Mouse (Mus musculus) heart, adult 10 weeks (tissue): ENCODE data around the gene Olfr338. TPM values are rescaled to one million over a fixed set of nuclear protein-coding genes. Genes with fewer than 3 reads are reported as not detected.

ENCODE experiments used
- polyA plus RNA-seq: library from polyadenylated mRNA; stranded (reverse); fragments of 350-450 nt; fragmentation: Illumina TruSeq; extraction: RNeasy Lipid Tissue Mini Kit (QIAGEN cat#74804); gene quantifications from one replicate; pipeline ENCODE4 v1.2.3, GENCODE M21; 2014; ENCODE audit warnings: low read depth, low replicate concordance

Gene Olfr338
- not detected for polyA plus RNA-seq

GRCm38 (mm10) chr2:36373219-36373618, at the start of gene Olfr338:
TSS of gene Olfr338 (plus strand) at chr2:36373519.

GRCm38 (mm10) chr2:36418647-36419046, 45.3 kb downstream of the Olfr338 start, which contains the start of gene Olfr339:
TSS of gene Olfr339 (plus strand) at chr2:36418947.

Other genes with a start within 250 kb of the Olfr338 start
- gene Mrrf, start 237.1 kb upstream of the Olfr338 start, polyA plus RNA-seq, result 38.4 TPM
- gene Rbm18, start 236.7 kb upstream of the Olfr338 start, polyA plus RNA-seq, result 35.5 TPM
- gene Ptgs1, start 143.1 kb upstream of the Olfr338 start, polyA plus RNA-seq, result 12.8 TPM
- gene Olfr339, start 45.4 kb downstream of the Olfr338 start, polyA plus RNA-seq, result not detected
- not detected for gene Olfr340, start 79.1 kb downstream of the Olfr338 start, polyA plus RNA-seq
- not detected for gene Olfr341, start 108.9 kb downstream of the Olfr338 start, polyA plus RNA-seq
- gene Olfr342, start 151.5 kb downstream of the Olfr338 start, polyA plus RNA-seq, result not detected
- gene Olfr344, start 193.1 kb downstream of the Olfr338 start, polyA plus RNA-seq, result not detected